Mouse (Mus musculus) right cerebral cortex, postnatal 25 days (tissue): ENCODE data around the gene Zfp423.

Experiments used
- DNase-seq: peaks from one replicate; pipeline ENCODE4 v3.0.0; 2022

Gene Zfp423

DNA sequence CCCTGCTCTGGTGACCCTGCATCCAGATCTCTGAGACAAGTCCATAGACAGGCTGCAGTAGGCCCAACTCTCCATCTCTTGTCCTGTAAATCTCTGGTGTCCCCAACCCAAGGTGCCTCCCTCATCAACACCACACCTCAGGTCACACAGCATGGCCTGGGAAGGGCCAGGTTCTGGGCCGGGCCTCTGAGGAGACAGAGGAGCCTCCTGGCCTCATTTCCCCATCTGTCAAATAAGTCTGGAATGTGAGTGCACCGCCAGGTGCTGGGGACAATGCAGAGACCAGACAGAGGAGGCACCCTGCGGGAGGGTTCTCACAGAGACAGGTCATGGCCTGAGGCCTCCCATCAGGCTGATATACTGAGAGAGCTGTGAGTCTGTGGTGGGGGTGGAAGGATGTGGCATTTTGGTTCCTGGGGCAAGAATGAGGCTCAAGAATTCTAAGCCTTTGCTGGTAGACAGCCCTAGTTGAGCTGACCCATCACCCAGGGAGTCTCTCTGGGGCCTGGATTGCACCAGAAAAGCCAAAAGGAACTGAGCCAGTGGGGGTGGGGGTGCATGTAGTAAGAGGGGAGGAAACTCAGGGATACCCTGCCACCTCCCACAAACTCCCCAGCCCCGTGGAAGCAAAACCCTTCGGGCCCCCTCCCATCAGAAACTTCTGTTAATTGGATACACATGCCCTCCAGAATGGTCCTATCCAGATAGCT, 15.0 kb downstream of the Zfp423 start:
- DNase-seq: no peak

DNA sequence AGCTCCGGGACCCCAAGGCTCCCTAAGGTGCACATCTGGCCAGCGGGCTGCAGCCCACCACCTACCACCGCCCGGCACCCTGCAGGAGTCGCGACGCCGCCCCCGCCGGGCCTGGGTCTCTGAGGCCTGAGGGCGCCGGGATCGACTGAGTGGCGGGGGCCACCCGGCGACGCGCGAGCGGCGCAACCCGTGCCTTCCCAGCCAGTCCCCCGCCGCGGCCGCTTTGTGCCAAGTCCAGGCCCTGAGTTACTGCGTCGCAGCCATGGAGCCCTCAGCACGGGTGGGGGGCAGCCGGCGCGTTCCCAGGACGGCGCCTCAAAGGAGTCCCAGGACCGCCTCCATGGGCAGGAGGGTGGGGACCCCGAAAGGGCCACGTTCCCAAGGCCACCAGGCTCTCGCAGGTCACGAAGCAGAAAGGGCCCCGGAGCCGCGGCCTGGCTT, 15.7 kb downstream of the Zfp423 start:
- no peak for DNase-seq

DNA sequence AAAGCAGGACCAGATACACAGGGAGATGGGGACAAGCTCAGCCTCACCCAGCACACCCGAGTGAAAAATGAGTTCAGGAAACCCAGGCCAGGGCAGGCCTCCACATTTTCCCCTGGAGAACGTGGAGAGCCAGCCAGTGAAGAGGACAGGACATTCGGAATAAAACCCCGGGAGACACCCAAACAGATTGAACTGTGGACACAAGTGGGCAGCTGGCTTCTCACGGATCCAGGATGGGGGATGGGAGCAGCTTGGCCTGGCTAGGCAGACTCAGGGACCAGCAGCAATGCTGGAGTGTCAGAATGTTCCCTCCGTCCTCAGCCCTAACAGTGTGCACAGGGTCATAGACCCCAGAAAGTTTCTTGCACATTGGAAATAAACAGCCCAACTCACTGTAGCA, 18.7 kb downstream of the Zfp423 start:
- DNase-seq: no peak

DNA sequence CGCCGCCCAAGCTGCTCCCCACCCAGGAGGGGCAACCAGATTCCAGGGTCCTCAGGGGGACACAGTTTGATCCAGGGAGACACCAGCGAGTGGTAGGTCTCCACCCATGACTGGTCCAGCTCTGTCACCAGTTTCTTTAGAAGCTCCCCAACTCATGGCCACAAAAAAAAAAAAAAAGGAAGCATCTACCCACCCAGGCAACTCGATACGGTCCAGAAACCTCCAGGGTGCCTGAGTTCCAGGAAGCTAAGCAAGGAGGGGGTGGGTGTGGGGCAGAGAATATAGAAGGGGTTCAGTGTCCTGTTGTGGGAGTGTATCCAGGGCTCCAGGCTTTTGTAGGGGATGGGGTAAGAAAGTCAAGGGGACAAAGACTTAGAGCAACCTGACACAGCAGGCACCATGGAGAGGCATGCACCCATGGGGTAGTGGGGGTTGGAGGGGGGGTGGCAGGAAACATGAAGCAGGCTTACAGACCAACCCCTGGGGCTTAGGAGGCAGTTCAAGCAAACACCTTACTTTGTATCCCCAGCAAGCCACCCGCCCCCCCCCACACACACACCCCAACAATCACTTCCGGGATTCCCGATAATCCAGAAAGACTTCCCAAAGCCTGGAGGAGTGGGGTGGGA, 20.0 kb downstream of the Zfp423 start:
- no peak for DNase-seq

DNA sequence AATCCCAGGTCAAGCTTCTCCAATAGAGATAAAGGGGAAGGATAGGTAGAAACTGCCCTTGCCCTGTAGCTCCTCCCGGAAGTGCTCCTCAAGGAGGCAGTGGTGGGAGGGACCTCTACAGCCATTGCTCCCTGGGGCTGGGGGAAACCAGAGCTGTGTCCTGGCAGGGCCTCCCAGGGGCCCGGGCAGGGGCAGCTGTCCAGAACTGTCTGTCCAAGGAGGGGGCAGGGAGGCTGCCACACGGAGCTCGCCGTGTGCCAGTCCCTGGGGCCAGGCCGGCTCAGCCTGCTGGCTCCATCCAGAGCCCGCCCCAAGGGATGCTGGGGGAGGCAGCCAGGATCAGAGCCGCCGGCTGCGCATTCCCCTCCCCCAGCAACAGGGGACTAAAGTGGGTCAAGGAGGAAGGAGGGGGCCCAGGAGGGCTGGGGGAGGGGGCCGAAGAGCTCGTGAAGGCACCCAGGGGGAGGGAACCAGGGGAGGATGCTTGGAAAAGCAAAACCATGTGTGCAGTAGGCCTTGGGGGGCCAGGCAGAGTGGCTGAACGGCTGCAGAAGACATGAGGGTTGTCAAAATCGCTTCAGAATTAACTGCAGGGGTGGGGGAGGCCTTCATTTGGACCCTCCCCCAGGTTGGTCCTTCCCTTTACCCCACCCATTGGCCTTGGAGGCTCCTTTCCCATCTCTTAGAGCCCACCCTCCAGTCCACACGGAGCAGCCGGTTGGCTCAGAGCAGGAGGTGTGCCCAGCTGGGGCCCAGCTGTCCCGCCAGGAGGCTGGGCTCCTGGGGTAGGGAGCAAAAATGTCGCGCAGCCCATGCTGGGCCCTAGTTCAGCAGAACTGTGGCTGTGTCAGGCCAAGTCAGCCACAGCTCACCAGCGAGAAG, 20.8 kb downstream of the Zfp423 start:
- no peak for DNase-seq

DNA sequence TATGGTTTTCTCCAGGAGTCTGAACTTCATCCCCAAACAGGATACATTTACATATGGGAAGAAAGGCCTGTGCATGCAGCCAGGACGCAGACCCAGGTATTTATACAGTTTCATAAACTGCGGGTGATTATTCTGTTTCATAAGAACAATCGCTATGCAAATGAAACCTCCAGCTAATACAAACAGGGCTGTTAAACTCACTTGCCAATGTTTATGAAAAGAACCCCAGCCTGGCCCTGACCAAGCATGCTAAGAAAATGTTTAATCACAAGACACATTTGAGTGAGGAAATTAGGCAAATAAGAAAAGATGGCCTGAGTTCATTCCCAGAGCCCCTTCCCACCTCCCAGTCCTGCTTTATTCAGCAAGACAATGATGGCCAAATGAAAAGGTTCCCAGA, 22.2 kb downstream of the Zfp423 start:
- DNase-seq: no peak

DNA sequence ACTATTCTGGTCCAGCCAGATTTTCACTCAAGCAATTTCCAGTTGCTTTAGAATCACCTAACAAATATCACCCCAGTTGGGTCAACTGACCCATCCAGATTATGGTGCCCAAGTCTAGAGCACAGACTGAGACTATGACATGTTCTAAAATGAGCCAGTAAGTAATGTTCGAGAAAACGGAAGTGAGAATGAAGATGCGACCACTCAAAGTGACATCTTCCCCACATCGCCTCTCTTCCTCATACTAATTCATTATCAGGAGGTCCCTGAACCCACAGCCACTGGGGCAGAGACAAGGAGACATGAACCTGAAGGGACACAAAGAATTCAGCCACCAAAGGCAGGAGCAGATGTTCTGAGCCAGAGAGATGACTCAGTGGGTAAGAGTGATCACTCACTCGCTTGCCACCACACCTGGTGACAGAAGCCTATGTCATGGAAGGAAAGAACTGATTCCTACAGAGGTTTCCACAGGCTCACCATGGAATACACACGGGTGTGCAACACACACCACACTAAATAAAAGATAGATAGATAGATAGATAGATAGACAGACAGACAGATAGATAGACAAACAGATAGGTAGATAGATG, 24.2 kb downstream of the Zfp423 start:
- no peak for DNase-seq

DNA sequence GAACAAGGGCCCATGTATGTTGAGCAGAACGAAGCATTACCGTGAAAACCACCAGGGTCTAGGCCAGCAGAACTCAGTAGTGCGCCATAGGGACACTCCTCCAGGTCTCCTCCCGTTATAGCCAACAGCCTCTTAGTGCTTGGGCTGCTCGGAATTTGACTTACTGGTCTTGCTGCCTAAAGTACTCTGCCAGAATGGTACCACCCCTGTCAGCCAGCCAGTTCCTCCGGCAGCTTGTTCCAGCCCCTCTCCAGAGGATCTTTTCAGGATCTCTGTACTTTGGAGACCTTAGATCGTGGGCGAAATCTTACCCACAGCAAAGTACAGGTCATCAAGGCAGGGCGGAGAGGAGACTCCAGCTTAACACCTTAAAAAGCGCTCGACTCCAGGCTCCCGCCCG, 25.2 kb downstream of the Zfp423 start:
- DNase-seq: no peak

DNA sequence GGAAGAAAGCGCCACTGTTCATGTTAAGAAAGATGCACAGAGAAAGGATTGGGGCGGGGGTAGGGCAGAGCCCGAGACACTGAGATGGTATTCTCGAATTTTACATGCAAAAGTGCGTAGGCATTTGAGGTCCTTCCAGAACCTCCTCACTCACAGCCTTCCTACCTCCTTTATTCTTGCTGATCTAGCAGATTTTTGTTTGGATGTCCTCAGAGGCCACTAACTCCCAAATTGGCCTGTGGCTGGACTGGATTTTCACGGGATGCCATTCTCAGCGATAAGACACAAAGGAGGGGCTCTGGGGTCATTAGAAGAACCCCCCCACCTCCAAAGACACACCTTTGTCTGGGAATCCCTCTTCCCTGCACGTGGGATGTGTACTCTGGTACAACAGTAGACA, 25.6 kb downstream of the Zfp423 start:
- no peak for DNase-seq

DNA sequence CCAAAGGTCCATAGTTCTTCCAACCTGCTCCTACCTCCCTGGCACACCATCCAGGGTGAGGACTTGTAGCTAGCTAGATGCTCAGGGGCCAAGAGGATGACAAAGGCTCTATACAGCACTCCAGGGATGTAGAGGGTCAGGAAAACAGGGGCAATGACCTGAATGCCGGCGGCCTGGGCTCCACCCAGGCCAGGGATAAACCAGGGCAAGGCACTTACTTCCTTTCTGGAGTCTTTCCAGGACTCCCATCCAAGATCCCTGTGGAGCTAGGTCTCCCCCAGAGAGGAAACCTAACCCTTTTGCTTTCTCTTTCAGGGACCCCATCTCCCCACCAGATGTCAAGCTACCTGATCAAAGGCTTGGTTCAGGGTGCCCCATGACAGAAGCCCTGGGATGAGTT, 30.5 kb downstream of the Zfp423 start:
- no peak for DNase-seq

DNA sequence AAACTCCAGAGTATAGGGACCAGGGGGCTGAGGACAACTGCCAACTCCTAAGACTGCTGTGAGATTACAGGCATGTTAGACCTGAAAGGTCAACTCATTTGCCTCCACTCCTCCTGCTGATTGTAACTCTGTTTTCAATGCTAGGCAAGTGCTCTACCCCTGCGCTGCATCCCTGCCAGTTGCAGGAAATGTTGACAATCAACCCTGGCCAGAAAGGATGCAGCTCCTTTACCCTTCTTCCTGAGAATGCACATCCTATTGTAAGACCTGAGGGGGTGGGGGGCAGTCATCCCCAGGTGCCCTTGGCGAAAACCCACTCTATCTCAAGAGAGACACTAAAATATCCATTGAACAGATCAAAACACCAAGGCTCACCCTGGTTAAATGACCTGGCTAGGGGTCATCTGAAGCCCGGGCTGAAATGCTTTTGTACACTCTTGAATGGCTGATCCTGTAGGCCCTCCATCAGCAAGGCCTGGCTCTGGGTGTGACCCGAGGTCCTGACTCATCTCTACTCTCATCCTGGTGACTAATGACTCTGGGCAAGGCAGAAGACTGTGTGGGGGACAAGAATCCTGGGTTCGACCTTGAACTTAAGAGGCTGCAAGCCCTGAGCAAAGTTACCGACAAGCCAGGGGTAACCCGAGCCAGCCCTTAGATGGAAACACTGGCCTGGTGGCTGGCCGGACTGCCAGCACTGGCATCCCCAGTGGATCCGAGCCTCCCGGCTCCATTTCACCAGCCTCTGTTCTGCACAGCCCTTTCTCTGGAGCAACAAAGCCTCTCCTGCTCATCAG, 32.2 kb downstream of the Zfp423 start:
- DNase-seq: no peak

DNA sequence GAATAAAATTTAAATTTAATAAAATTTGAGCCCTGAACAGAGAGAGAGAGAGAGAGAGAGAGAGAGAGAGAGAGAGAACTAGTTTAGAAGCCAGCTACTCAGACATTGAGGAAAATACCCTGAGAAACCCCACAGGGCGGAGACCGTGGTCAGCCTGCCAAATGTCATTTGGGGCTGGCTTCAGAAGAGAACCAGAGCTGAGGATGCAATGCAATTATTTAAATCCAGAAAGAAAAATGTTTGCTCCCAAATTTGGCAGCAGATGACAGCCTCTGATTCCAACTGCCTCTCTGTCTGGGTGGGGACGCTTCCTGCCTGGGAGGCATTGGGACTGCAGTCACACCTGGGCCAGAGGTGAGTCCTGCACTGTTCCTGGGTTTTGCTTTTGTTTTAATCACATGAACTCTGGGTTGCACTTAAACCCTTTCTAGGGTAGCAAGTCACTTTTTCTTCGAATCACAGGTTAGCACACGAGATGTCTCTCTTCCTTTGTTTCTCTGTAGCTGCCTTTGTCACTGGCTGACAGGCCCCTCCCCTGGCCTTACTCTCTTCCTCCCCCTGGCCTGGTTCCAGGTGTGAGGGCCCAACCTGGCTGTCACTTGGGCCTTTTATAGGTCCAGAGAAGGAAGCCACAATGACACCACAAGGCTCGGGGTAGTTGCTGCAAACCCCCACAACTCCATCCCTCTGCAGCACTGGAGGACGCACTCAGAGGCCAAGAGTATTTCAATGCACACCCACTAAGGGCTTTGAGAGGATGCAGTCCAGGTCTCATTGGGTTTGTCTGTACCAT, 33.1 kb downstream of the Zfp423 start:
- DNase-seq: no peak

DNA sequence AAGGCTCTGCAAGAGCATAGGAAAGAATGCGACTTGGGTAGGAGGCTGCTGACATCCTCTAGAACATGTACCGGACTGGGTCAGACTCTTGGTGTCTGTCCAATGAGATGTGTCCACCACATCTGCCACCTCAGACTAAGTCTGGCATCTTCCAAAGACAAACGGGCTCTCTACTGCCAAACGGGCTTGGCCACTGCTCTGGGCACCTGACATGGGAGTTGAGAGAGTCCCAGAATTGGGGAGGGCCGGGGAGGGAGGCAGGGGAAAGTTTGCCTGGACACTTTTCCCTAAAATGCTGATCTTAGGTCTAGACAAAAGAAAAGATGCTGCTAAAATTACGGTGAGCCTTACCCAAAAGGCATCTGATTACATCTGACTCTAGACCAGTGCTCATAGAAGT, 36.5 kb downstream of the Zfp423 start:
- no peak for DNase-seq

DNA sequence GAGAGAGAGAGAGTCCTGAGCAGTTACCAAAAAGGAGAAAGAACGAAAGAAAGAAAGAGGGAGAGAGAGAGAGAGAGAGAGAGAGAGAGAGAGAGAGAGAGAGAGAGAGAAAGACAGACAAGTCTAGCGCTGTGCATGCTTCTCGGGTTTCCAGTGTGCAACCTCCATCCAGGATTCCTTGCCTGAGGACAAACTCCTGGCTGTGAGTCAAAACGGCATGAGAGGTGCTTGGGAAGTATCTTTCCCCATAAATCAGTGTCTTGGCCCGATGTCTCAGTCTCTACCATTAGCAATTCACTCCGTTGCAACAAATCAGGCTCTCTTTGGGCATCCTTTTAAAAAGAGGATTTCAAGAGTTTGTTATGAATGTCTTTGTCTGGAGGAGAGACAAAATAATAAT, 36.9 kb downstream of the Zfp423 start:
- no peak for DNase-seq

DNA sequence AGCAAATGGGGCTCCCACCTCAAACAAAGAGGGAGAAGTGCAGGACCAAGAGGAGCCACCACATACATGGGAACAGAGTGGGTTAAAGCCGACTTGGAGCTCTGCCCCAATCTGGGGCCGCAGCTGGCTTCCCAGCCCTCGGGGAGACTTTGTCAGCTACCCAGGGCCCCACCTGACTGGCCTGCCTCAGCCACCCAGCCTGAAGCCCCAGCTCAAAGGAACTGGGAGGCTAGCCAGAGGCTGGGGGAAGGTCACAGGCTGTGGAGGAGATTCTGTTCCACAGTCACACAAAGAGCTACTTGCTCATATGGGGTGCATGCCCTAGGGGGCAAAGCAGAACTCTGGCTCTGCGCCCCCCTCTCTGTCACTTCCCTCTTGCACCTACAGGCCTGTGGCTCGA, 41.4 kb downstream of the Zfp423 start:
- no peak for DNase-seq

DNA sequence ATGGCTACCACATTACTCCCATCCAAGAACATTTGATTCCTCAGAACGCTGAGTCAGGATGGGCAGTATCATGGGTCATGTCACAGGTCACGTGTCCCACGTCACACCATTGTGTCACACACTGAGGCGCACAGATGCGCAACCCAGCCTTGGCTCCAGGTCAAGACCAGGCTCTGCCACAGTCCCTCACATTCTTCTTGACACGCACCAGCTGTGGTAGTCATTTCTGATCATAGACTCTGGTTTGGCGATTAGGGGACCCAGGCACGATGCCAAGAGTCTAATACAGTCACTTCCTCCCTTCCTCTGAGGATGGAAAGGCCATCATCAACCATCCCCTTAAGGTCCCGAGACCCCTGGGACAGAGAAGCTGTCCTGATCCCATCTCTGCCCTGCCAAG, 43.6 kb downstream of the Zfp423 start:
- DNase-seq: no peak

DNA sequence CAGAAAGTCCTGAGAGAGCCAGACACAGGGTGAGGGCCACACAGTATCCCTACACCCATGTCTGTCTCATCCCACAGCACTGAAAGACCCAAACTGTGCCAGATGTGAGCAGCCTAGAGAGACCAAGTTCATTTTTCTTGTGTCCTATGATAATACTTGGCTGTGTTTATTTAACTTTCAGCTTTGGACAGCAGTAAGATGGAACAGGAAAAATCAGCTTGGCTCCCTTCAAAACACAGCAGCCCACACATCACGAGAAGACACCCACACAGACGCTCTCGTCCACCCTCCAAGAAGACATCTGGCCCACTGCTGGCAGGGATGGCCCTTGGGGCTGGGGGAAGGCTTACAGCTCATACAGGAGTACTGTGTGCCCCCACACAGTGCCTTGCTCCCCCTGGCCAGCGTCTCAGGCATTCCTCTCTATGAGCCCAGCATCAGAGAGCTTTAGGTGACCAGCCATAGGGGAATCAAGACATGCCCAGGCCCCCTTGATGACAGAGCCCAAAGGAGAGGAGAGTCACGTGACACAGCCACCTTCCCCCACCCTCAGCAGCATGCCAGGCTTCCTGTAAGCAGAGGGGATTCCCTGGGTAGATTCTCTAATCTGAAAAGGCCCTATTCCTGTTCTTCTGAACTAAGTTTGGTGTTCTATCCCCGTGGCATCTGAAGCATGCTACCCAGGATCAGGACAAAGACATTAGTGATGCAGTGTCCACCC, 45.0 kb downstream of the Zfp423 start:
- DNase-seq: no peak

DNA sequence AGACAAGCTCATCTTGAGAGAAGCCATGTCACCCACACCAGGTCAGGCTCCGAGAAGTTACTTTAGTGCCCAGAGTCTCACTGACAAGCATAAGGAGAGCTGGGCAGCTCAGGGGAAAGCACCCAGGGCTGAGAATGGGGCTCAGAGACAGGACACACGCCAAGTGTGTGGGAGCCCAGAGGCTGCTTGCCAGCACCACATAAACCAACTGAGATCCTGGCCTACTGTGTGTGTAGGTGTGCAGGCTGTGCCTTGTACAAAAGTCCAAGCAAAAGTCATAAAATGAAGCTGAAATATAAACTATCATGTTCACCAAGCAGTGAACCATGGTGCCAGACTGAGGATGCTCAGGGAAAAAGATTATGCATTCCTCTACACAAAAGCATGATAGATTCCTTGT, 50.5 kb downstream of the Zfp423 start:
- DNase-seq: no peak

DNA sequence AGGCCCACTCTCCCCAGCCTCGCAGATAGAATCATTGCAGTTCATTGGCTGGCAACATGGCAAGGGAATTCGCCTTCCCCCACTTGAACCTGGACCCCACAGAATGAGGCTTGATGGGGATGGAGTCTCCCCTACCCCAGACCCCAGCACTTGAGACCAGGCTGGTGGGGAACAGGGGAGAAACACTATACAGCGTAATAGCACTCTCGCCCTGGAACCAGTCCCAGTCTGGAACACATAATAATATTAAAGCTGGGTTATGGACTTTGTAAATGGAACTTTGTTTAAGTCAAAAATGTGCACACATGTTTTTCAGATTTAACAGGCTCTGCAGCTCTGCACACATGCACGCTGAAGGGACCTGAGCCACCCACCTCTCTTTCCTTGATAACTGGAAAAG, 54.0 kb downstream of the Zfp423 start:
- no peak for DNase-seq

DNA sequence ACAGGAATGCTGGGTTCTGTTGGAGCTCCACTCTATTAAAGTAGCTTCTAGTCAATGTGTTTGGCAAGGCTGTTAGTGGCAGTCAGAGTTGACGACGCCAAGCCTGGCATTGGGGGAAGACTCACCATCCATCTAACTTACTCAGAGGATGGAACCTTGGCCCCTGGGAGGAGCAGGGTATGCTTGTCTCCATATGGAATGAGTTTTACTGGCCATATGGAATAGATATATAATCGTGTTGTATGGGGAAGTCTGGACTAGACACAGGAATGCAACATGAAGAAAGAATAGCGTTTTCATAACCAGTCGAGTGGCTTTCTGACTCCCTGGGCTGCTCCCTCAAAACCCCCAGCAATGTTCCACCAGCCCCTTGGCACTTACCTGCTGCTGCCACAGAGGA, 55.3 kb downstream of the Zfp423 start:
- no peak for DNase-seq
